Mouse (Mus musculus): ENCODE data around the gene Zdhhc19.

DNA sequence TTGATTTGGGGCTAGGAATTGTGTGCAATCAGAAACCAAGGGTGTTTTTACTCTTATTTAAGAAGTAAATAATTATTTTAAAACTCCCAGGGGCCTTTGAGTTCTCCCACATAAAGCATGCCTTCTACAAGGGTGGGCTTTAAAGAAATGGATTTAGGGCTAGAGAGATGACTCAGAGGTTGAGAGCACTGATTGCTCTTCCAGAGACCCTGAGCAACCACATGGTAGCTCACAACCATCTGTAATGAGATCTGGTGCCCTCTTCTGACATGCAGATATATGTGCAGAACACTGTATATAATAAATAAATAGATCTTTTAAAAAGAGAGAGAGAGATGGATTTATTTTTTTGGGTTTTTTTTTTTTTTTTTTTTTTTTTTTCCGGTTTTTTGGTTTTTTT, 31.2 kb upstream of the Zdhhc19 start:
- TF ChIP-seq CTCF (conservative IDR thresholded peaks at IDR 0.05; ENCODE audit: low read length) (no peak), NANOG (IDR thresholded peaks at IDR 0.05; ENCODE audit: borderline replicate concordance, low read length) (no peak)
